Mouse (Mus musculus) midbrain, embryonic 13.5 days (tissue): ENCODE measurements around the gene Slc25a19. TPM values are rescaled to one million over a fixed set of nuclear protein-coding genes. Genes with fewer than 3 reads are reported as not detected.
A peak's percentile ranks its signal among the peaks of the same experiment; 100 is the strongest.

Experiments
- ATAC-seq: fragments of 200-750 bp; cut with Nextera tagmentation; 2 replicates; pipeline ENCODE4 v1.8.0; 2017; ENCODE audit warnings: mild to moderate bottlenecking, moderate TSS enrichment, moderate library complexity
- H3K27ac ChIP-seq: fragments of 300-500 bp; sonication (generic); 2 replicates; pipeline ENCODE4 v1.5.1; 2015; ENCODE audit warnings: inconsistent platforms, mild to moderate bottlenecking, moderate library complexity
- H3K27me3 ChIP-seq: fragments of 300-500 bp; sonication (generic); 2 replicates; pipeline ENCODE4 v1.6.1; 2015; ENCODE audit warnings: mild to moderate bottlenecking, inconsistent platforms
- H3K36me3 ChIP-seq: fragments of 300-500 bp; sonication (generic); 2 replicates; pipeline ENCODE4 v1.6.1; 2015; ENCODE audit warnings: mild to moderate bottlenecking, inconsistent platforms
- H3K4me1 ChIP-seq: fragments of 300-500 bp; sonication (generic); replicated peaks from 2 replicates; pipeline ENCODE4 v1.6.1; 2015; ENCODE audit warnings: inconsistent platforms
- H3K4me2 ChIP-seq: fragments of 300-500 bp; sonication (generic); replicated peaks from 2 replicates; pipeline ENCODE4 v1.6.1; 2015; ENCODE audit warnings: moderate library complexity, mild to moderate bottlenecking, inconsistent platforms
- H3K4me3 ChIP-seq: fragments of 300-500 bp; sonication (generic); replicated peaks from 2 replicates; pipeline ENCODE4 v1.5.1; 2015; ENCODE audit warnings: mild to moderate bottlenecking, inconsistent platforms
- H3K9ac ChIP-seq: fragments of 300-500 bp; sonication (generic); replicated peaks from 2 replicates; pipeline ENCODE4 v1.6.1; 2015; ENCODE audit warnings: mild to moderate bottlenecking, inconsistent platforms
- H3K9me3 ChIP-seq: fragments of 300-500 bp; sonication (generic); 2 replicates; pipeline ENCODE4 v1.6.1; 2016; ENCODE audit warnings: mild to moderate bottlenecking, inconsistent platforms
- WGBS: fragments of 180-500 bp; shearing (Covaris S2); methylation state at CpG from one replicate; pipeline ENCODE4 v1.1.7; 2015; 5-methylcytosine and 5-hydroxymethylcytosine counted together
- polyA plus RNA-seq: library from polyadenylated mRNA; unstranded; fragments of >200 nt; fragmentation: Nextera tagmentation; extraction: Ambion mirVana; gene quantifications from 2 replicates; pipeline ENCODE4 v1.2.1, GENCODE M21; 2015

Gene Slc25a19
- 32.6 and 35.4 TPM in 2 replicates for polyA plus RNA-seq

DNA sequence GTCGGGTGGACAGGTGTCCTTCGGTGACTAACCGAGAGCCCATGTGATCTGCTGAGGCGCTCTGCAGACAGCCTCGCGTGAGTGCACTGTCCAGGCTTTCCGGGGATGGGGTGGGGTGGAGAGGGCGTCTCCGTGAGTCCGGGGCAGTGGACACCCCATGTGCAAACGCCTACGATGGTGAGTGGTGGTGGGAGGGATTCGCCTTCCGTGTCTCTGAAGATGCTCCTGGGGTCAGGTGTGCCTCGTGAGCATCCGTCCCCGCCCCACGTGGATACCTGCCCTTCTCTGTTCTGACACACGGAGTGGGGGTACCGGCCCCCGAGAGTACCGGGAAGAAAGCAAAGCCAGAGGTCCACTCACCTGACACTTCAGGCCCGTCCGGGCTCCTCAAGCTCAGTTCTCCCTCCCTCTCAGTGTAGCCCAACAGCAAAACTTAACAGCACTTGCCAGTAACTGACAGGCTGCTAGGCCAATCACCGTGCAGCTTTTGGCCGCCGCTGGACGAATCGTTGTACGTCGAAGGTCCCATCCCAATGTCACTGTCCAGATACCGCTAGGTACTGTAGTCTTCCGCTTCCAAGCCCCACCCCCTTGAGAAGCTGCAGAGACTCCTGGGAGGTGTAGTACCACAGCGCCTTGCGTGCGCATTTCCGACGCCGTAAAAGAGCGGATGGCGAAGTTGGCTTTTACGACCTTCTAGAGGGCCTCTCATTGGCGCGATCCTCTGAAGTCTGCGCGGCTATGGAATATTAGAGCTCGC is at the start of gene Slc25a19:
TSS of gene Slc25a19 (minus strand) at position 591 of the 760 bp plus-strand sequence.
- H3K4me1 ChIP-seq = peaks cover 12% of the 10 kb centered on the region
- no peak within 1 kb of the TSS for H3K27ac ChIP-seq
- no peaks in the 10 kb centered on the region for H3K27me3 ChIP-seq
- peaks cover 10% of the 10 kb centered on the region for H3K36me3 ChIP-seq
- H3K9ac ChIP-seq = peak within 1 kb of the TSS; percentile 74
- under 1% methylated on average over 47 of the region's 47 CpGs for WGBS
- H3K9me3 ChIP-seq = no peaks in the 10 kb centered on the region
- peak within 1 kb of the TSS; percentile 70 for H3K4me3 ChIP-seq
- ATAC-seq = peak; percentile 100
- H3K4me2 ChIP-seq = peak within 1 kb of the TSS; percentile 88

- WGBS = 96% methylated on average over 3 of the region's 3 CpGs
- Histone ChIP-seq H3K9me3 (no peaks in the 10 kb centered on the region), H3K4me2 (no peak overlapping the region), H3K27me3 (no peaks in the 10 kb centered on the region), H3K4me3 (no peak overlapping the region), H3K27ac (no peak overlapping the region), H3K9ac (no peak overlapping the region), H3K4me1 (peaks cover 8% of the 10 kb centered on the region; the same call in 1 of the 2 replicates), H3K36me3 (peaks cover 16% of the 10 kb centered on the region)
- ATAC-seq = no peak
Observed at GRCm38 (mm10) chr11:115677511-115677910, 49.4 kb upstream of the Slc25a19 start.

- ATAC-seq = no peak
- no peak overlapping the region for H3K4me2 ChIP-seq
- H3K4me3 ChIP-seq = no peak overlapping the region
- no peaks in the 10 kb centered on the region for H3K9me3 ChIP-seq
- H3K9ac ChIP-seq = no peak overlapping the region
- 90% methylated on average over 8 of the region's 8 CpGs for WGBS
- H3K27ac ChIP-seq = no peak overlapping the region
- no peaks in the 10 kb centered on the region for H3K27me3 ChIP-seq
- H3K36me3 ChIP-seq = peaks cover 14% of the 10 kb centered on the region
- H3K4me1 ChIP-seq = peaks cover 12% of the 10 kb centered on the region; the same call in 1 of the 2 replicates
Observed at GRCm38 (mm10) chr11:115676738-115677137, 48.6 kb upstream of the Slc25a19 start.

- Histone ChIP-seq H3K9ac (no peak overlapping the region), H3K4me2 (no peak overlapping the region), H3K27ac (no peak overlapping the region), H3K9me3 (no peaks in the 10 kb centered on the region), H3K4me1 (peaks cover 21% of the 10 kb centered on the region), H3K27me3 (no peaks in the 10 kb centered on the region), H3K36me3 (peaks cover 14% of the 10 kb centered on the region), H3K4me3 (no peak overlapping the region)
- ATAC-seq = no peak
- WGBS = 69% methylated on average over 9 of the region's 9 CpGs
Observed at GRCm38 (mm10) chr11:115674235-115674865, 46.3 kb upstream of the Slc25a19 start.

DNA sequence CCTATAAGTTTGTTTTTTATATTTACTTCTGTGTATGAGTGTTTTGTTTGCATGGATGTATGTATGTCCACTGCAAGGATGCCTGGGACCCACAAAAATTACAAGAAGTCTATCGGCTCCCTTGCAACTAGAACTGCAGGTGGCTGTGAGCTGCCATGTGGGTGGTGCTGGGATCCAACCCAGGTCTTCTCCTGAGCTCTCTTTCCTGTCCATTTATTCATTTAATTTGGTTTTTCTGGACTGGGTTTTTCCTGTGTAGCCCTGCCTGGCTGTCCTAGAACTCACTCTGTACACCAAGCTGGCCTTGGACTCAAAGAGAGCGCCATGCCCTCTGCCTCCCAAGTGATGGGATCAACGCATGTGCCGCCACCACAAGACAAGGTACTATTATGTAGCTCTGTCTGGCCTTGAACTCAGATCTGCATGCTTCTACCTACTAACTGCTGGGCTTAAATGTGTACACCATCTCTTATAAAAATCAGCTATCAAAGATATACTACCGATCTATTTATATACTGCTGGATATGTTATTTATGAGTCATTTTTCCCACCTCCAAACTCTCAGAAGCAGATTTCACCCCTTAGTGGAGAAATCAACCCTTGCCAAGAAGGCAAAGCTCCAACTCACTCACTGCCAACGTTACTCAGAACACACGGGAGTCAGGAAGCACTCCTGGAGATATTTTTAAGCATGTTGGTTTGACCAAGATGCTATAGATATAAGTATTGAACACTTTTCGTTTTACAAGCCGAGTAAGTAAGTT is 45.6 kb upstream of the Slc25a19 start:
- Histone ChIP-seq H3K4me1 (peaks cover 21% of the 10 kb centered on the region), H3K4me3 (no peak overlapping the region), H3K4me2 (no peak overlapping the region), H3K27me3 (no peaks in the 10 kb centered on the region), H3K9me3 (no peaks in the 10 kb centered on the region), H3K27ac (no peak overlapping the region), H3K9ac (no peak overlapping the region), H3K36me3 (peaks cover 12% of the 10 kb centered on the region)
- 90% methylated on average over 9 of the region's 9 CpGs for WGBS
- ATAC-seq = no peak

- Histone ChIP-seq H3K4me2 (no peak overlapping the region), H3K4me3 (no peak overlapping the region), H3K27ac (no peak overlapping the region), H3K9me3 (no peaks in the 10 kb centered on the region), H3K9ac (no peak overlapping the region), H3K36me3 (peaks cover 2% of the 10 kb centered on the region), H3K4me1 (peaks cover 21% of the 10 kb centered on the region), H3K27me3 (no peaks in the 10 kb centered on the region)
- ATAC-seq = no peak
- WGBS = 83% methylated on average over 7 of the region's 7 CpGs
Observed at GRCm38 (mm10) chr11:115672226-115672987, 44.3 kb upstream of the Slc25a19 start.

- WGBS = 51% methylated on average over 5 of the region's 5 CpGs
Observed at GRCm38 (mm10) chr11:115670451-115671050, 42.5 kb upstream of the Slc25a19 start.

DNA sequence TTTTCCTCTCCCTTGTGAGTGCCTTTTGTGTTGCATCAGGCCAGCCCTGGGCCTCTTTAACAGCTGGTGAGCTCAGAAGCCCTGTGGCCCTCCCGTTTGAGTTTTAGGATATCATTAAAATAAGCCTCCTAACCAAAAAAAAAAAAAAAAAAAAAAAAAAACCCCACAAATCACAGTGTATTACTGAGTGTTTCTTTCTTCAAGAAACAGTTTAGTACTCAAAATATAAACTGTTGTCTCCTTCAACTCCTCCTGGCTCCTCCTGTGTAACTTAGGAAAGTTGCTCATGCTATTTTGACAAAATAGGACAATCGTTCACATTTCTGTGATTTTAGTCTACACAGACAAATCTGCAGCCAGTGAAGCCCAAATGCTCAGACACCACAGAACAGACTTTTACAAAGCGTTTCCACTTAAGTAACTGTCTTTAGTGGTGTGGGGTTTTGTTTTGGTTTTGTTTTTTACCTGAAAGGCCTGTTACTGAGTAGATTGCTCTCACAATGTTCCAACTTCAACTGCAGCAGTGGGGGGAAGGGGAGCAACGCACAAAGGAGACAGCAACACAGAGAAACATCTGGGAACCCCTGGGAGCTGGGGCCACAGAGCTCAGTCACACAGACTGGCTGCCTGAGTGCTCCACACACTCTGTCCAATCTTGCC is 35.7 kb upstream of the Slc25a19 start:
- no peak for ATAC-seq
- Histone ChIP-seq H3K4me3 (no peak overlapping the region), H3K4me2 (no peak overlapping the region), H3K4me1 (no peaks in the 10 kb centered on the region), H3K27ac (no peak overlapping the region), H3K9ac (no peak overlapping the region), H3K27me3 (no peaks in the 10 kb centered on the region), H3K36me3 (peaks cover 9% of the 10 kb centered on the region; the same call in 1 of the 2 replicates), H3K9me3 (no peaks in the 10 kb centered on the region)
- WGBS = 73% methylated on average over 4 of the region's 4 CpGs

More at GRCm38 (mm10) chr11:115670451-115671050, 42.5 kb upstream of the Slc25a19 start:
- peak overlapping the region; percentile 36; the same call in 1 of the 2 replicates for H3K27ac ChIP-seq
- H3K27me3 ChIP-seq = no peaks in the 10 kb centered on the region
- no peak for ATAC-seq
- H3K9me3 ChIP-seq = no peaks in the 10 kb centered on the region
- no peaks in the 10 kb centered on the region for H3K36me3 ChIP-seq
- H3K4me3 ChIP-seq = no peak overlapping the region
- H3K4me1 ChIP-seq = peaks cover 21% of the 10 kb centered on the region
- H3K9ac ChIP-seq = no peak overlapping the region
- H3K4me2 ChIP-seq = no peak overlapping the region

DNA sequence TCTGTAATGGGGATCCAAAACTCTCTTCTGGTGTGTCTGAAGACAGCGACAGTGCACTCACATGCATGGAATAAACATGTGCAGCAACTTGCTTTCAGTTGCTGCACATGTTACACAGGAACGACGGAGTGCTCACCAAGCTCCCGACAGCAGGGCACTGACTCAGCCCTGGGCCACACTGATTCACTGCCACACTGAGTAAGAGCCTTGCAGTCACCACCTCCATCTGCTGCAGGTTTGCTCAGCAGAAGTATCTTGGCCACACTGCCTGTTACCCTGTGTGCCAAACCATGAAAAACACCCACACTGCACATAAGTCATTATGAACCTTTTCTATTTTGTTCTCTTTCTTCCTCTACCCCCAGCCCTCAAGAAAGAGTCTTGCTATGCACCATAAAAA is 32.3 kb upstream of the Slc25a19 start:
- Histone ChIP-seq H3K9me3 (no peaks in the 10 kb centered on the region), H3K4me3 (no peak overlapping the region), H3K27ac (no peak overlapping the region), H3K27me3 (no peaks in the 10 kb centered on the region), H3K9ac (no peak overlapping the region), H3K4me1 (no peaks in the 10 kb centered on the region), H3K36me3 (peaks cover 9% of the 10 kb centered on the region; the same call in 1 of the 2 replicates), H3K4me2 (no peak overlapping the region)
- 98% methylated on average over 4 of the region's 4 CpGs for WGBS
- ATAC-seq = no peak

DNA sequence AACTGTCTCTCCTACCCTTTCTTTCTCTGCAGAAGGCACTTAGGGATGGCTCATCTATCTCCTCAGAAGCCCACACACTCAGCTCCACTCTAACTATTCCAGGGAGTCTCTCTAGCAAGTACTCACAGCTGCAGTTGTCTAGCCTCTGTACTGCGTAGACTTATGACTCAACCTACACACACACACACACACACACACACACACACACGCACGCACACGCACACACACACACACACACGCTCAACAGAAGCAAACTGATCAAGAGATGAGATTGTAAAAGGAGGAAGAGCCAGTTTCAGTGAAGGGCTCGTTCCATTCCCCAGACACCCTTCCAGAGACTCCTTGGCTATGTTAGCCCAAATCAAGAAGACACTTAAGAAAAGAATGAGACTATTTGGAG is 30.4 kb upstream of the Slc25a19 start:
- no peak overlapping the region for H3K4me3 ChIP-seq
- no peaks in the 10 kb centered on the region for H3K27me3 ChIP-seq
- H3K4me2 ChIP-seq = no peak overlapping the region
- H3K27ac ChIP-seq = no peak overlapping the region
- H3K36me3 ChIP-seq = peaks cover 22% of the 10 kb centered on the region
- ATAC-seq = no peak
- H3K9me3 ChIP-seq = no peaks in the 10 kb centered on the region
- WGBS = 100% methylated on average over 6 of the region's 6 CpGs
- no peaks in the 10 kb centered on the region for H3K4me1 ChIP-seq
- no peak overlapping the region for H3K9ac ChIP-seq

DNA sequence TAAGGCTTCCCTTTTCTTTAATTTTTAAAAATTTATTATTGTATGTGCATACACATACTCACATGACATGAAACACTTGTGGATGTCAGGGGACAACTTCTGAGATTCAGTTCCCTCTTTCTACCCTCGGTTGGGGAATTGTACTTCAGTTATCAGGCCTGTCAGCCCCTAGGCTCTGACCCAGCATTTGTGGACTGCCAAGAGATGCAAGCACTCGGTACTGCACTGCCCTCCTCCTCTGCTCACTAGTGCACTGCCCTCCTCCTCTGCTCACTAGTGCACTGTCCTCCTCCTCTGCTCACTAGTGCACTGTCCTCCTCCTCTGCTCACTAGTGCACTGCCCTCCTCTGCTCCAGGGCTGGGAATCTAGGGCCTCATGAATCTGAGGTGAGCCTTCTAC is 26.0 kb upstream of the Slc25a19 start:
- ATAC-seq = no peak
- Histone ChIP-seq H3K27me3 (no peaks in the 10 kb centered on the region), H3K36me3 (peaks cover 28% of the 10 kb centered on the region), H3K4me2 (no peak overlapping the region), H3K4me1 (peaks cover 8% of the 10 kb centered on the region), H3K9me3 (no peaks in the 10 kb centered on the region), H3K27ac (no peak overlapping the region), H3K4me3 (no peak overlapping the region), H3K9ac (no peak overlapping the region)
- 92% methylated on average over 2 of the region's 2 CpGs for WGBS
